Mouse (Mus musculus): ENCODE measurements around the gene Zfp704.
"Not testable (repeated sequence)": the region's sequence is repeated elsewhere in the genome, so short reads cannot be mapped to it uniquely, and the experiment has no call there.

The Zfp704 gene

DNA sequence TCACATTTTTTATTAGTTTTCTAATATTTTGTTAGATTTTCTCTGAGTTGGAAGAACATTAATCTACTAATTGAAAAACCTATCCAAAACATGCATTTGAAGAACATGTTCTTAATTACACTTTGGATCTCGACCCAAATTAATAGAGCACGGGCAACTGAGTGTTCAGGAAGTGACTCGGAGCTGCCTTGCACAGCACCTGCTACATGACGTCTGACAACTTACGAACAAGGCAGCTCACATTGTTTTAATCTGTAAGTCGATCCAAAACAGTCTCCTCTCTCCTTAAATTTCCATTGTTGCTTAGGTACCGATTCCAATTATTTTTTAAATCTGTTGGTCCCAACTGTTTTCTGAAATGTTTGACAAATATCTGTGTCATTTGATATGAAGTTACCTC is 15.4 kb downstream of the Zfp704 start:
- no peak for DNase-seq

DNA sequence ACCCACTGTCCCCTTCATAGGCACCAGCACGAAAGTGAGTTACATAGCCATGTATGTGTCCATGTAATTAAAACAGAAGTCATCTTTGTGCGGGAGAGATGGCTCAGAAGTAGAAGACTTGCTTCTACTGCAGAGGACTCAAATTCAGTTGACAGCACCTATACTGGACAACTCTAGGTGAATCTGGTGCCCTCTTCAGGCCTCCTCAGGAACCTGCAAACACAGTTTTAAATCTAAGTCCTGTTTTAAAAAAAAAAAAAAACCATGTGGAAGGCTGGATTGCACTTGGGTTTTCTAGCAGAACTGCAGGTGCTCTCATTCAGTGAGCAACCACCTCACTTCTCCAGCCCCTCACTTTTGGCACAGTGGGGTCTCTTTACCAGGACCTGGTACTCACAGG is 16.1 kb downstream of the Zfp704 start:
- DNase-seq = peak; percentile 59

DNA sequence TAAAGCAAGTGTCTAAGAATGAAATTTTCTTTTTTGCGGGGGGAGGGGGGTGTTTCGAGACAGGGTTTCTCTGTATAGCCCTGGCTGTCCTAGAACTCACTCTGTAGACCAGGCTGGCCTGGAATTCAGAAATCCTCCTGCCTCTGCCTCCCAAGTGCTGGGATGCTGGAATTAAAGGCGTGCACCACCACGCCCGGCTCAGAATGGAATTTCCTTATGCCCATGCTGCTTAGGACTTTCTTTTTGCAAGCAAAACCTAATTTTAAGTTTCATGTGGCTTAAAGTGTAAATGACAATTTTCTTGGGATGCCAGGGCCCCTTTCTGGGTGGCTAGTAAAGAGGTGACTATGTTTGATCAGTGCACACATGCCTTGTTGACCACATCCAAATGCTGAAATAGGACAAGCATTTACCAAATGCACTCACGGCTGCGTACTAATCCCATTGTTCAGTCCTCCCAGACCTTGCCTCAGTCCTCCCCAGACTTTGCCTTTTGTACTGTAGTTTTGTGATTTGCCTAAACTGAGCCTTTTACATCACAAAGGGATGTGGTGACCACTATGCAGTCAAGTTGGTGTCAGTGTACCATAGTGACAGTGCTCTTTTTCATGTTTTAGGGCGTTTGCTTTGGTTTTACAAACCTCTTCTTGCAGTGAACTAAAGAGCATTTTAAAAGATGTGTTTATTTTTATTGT is 18.3 kb downstream of the Zfp704 start:
- no peak for DNase-seq

DNA sequence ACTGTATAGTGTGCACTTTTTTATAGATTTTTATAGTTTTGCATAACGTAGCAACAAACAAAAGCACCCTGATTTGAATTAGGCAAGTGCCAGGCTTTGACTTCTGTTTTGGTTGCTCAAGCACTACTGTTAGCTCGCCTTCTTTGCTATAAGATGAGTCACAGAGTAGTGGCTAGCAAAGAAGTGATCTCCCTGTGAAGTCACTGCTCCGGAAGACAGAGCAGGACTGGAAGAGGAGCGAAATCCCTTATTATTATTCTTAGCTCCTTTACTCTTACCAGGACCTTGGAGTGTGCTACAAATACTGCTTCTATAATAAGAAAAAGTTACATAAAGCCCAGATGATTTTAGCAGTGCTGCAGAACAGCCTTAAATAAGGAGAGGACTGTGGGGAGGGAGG is 21.2 kb downstream of the Zfp704 start:
- DNase-seq = no peak

DNA sequence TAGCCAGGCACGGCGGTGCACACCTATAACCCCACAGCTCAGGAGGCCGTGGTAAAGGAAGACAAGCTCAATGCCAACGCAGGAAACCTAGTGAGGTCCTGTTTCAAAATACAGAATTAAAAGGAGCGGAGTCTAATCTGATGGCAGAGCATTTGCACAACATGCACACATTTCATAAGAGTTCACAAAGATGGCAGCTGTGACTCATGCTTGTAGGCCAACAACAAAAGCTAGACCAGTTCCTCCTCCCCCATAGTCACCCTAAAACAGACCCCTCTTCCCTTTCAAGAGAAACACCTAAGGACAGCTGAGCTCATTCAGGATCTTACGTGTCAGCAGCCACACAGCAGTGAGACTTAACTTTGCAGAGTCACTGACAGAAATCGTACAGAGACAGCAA is 22.6 kb downstream of the Zfp704 start:
- DNase-seq = no peak

DNA sequence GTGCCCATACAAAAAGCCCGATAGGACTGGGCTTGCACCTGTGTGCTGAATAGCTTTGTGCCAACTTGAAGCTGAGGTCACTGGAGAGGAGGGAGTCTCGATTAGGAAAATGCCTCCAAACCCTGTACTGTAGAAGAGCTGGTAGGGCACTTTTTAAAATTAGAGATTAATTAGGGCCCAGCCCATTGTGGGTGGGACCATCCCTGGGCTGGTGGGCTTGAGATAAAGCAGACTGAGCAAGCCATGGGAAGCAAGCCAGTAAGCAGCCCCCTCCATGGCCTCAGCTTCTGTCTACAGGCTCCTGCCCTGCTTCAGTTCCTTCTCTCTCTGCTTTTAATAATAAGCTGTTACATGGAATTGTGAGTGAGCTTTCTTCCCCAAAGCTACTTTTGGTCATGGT is 26.4 kb downstream of the Zfp704 start:
- DNase-seq = no peak

DNA sequence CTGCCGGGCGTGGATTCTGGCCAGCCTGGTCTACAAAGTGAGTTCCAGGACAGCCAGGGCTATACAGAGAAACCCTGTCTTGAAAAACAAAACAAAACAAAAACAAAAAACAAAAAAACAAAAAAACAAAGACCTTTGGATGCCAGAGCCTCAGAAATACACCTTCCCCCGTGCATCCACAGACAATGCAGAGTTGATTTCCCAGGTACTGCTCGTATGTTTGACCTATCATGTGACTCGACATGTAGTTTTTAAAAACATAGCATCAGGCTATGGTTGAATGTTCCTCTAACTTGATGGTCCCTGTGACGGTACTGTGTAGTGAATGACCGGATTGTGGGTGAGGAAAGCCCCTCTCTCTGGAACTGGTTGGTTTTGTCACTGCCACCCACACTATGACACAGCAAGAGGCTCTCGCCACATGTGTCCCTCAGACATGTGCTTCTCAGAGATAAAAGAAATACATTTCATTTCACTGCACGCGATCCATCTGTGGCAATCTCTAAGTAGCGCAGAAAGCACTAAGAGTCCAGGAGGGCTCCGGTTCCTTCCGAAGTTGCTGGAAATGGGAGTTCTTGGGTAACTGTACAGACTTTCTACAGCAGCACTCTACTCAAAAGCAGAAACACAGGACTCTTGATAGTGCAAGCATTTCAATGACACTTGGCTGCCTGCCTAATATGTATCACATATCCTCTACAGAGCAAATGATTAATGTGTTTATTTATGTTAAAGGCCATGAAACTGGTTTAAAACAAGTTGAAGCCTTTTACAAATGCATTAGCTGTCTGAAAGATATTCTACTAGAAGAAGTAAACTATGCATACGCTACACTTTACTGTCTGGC is 28.7 kb downstream of the Zfp704 start:
- no peak for DNase-seq

DNA sequence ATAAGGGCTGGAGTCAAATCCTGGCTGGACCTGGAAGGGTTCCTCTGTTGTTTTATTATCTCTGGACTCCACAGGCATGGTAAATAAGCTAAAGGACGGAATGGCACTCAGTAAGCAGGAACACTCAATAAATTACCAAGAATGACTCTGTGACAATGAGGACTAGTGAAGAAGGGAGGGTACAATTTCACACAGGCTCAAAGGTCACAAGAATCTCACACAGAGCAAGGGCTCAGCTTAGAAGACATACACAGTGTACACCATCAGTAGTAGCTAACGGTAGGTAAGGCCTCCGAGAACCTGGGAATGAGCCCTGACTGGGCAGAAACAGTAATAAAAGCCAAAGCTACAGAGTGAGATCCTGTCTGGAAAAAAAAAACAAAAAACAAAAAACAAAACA is 29.8 kb downstream of the Zfp704 start:
- no peak for DNase-seq

DNA sequence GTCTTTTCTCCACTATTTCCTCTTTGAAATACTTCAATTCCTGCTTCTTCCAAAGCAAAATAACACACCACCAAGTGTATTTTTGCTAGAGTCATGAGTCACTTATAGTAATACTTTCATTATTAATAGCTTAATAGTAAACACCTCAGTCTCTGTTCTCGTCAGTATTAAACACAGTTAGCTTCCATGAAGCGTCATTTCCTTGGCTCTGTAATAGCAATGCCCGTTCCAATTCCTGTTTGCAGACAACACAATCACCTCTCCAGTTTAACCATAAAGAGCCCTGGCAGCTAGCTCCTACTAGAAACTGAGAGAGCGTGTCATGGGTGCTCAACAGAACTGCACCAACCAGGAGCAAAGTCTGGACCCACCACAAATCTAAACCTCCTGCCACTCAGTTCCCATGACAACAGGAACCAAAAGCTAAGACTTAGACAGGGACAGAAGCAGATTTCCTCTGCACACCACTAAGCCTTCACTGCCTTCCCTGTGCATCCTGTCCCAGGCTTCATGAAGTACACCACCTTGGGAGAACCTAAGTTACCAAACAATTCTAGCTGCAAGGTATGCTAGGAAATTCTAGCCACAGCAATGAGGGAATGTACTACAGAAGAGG is 30.7 kb downstream of the Zfp704 start:
- DNase-seq = no peak

DNA sequence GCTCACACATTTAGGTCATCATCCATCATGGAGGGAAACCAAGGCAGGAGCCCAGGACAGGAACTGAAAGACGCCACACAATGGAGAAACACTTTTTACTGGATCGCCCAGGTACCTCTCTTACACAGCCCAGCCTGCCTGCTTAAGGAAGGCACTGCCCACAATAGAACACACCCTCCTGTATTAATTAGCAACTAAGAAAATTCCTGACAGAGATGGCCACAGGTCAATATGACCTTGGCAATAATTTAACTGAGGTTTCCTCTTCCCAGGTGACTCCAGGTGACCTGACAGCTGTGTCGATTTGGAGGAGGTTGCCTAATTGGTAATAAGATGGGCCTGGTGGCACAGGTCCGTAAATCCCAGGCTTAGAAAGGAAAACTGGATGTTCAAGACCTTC is 33.0 kb downstream of the Zfp704 start:
- no peak for DNase-seq

DNA sequence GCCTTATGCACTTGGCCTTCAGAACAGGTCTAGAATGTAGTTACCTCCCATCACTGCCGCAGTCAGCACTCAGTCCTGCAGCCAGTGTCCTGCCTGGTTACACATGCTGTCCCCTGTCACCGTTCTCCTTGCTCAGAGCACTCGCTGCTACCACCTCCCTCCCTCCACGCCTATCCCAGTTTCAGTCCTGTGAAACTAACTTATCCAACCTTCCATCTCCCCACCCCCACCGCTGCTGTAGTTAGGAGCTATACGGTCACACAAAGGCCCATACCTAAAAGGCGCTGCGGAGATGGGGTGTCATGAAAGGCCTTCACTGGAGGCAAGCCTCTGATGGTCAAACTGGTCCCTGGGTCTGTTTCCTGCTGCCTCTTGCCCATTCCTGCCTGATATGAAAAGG is 35.6 kb downstream of the Zfp704 start:
- no peak for DNase-seq

DNA sequence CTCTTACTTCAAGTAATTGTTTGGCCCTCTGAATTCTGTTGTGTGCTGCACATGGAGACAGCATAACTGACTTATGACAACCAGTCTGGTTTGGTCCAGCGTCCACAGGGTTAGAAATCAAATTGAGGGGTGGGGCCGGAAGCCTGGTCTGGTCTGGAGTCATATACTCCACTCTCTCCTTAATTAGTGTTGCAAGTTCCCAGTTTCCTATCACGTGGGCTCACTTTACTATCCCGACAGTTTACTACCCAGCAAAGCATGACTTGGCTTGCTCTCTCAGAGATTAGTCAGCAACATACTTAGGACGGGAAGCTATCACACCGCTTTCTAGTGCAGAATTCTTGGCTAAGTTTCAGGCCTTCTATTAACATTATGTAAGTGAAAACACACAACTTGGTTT is 36.3 kb downstream of the Zfp704 start:
- peak; percentile 69 for DNase-seq

DNA sequence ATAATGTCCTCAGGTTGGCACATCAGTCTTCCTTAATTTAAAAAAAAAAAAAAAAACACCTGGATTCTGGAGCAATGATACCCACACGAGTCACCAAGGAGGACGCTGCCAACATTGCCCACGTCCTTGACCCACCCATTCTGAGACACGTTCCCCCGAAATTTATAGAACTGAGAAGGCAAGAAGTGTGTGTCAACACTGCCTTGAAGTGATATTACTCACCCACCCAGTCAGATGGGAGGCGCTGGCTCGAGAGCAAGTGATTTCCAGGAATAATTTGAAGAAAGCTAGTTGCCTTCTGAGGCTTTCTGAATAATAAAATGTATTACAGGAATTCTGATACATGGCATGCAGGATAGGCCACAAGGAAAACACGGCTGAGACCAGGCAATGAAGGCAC is 37.6 kb downstream of the Zfp704 start:
- DNase-seq = no peak

DNA sequence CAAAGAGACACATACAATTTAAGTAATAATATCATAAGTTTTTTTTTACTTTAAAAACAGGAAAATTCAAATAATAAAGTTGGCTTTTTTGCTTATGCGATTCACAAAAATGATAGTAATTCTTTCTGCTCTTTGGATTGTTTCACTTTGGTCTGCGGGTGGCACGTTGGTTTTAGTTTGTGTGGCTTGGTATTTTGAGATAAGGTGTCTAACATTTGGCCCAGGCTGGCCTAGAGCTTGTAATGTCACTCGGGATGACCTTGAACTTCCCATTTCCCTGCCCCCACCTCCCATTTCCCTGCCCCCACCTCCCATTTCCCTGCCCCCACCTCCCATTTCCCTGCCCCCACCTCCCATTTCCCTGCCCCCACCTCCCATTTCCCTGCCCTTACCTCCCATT is 39.1 kb downstream of the Zfp704 start:
- DNase-seq = no peak

DNA sequence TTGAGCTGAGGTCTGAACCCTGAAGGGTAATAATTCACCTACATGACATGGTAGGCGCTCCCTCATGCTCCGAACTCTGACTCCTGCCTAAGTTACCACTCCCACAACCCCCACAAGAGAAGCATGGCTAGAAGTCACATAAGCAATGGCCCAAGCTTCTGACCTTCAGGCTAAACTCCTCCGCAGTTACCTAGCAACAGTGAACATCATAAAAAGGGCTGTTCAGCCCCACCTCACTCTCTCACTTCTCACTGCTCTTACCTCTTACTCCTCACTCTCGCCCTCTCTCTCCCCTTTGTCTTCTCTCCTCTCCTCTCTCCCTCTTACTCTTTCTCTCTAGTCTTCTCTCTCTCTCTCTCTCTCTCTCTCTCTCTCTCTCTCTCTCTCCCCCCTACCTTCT is 40.2 kb downstream of the Zfp704 start:
- not testable (repeated sequence) for DNase-seq

DNA sequence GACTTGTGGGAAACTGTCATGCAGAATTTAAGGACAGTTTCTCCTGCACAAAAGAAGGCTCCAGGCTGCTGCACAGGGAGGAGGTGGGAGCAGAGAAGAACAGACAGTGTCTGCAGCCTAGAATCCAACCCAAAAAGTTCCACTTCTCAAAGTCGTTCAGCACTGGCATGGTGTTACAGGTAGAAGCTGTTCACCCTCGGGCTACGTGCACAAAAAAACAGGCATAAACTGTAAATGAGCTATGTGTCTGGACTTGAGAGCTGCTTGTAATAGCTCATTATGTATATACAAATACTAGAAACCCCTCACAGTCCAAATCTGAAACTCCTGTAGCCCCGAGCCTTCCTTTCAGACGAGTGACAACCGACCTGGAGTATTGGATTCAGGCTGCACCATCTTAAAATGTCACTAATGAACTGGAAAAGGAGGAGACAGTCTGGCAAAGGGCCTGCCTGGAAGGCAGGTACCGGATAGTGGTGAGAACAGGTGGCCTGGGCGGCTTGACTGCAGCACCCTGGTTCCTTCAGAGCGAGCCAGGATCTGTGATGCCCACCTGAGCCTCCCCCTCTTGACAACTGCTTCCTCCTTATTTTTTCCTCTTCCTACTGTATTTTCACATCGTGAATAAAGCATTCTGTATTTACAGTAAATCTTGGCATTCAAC is 41.2 kb downstream of the Zfp704 start:
- no peak for DNase-seq

DNA sequence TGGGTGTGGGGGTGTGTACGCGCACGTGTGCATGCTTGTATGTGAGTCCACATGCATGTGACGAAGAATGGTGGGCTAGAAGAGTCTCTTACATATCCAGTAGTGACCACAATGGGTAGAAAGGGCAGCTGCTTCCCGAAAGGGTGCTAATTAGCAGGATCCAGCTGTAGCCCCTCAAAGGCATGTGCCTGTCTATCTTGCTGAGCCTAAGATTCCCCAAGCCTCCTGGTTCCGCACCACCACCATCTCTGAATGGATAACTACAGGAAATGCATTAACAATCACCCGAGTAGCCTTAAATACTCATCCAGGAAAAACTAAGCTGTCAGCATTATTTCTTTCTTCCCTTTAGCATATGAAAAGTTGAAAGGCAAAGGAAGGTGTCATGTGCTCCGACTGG is 41.9 kb downstream of the Zfp704 start:
- DNase-seq = no peak

DNA sequence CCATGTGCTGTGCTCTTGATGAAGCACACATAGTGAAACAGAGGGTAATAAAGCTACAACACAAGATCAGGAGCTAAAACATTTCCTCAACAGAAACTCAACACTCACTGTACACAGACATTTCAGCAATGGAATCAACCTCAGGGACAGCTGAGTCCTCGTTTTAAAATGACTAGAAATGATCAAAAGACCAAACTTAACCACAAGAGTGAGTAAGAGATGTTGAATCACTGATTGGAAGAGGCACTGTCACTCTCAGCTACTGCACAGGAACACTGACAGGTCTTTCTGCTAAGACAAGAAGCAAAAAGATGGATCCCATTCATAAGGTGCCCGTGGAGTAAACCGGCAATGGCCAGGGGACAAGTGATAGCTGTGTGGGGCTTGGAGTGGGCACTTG is 43.1 kb downstream of the Zfp704 start:
- no peak for DNase-seq

DNA sequence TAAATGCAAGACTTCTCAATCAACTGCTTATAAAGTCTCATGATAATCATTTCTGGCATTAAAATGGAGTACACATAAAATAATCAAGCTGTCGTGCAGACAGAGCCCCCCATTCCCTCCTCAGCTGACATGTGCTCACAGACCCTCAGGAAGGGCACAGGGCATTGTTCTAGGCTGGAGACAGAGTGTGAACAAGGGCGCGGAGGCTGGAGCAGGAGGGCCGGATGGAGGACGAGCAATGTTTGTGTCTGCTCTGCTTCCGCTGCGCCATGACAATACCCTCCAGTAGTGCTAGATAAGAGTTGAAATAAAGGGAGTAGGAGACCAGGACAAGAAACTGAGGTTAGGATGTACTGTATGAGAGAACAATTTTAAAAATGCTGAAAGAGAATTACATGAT is 46.3 kb downstream of the Zfp704 start:
- no peak for DNase-seq

DNA sequence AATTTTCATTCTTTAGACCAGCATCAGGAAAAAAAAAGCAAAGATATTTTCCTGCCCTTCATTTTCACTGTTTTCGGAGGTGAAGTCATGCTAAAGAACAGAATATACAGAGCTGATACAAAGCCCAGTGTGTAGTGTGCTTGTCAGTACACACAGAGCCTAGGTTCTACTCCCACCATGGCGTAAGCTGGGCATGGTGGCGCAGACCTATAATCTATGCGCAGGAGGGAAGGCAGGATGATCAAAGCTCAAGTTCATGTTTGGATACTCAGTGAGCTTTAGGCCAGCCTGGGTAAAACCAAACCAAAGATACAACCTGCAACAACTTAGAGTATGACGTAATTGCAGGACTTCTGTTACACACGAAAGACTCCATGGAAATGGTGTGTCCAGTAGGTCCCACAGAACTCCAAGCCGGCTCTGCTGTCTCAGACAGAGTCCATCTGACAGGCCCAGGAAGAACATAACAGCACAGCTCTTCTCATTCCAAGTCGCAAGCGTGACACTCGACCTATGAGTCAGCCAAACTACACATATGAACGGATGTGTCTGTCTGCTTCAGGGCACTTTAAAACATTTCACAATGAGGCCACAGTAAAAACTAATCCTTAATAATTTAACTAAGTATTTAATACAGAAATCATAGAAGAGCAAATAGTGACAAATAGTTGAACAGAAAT is 47.1 kb downstream of the Zfp704 start:
- peak; percentile 44 for DNase-seq

DNA sequence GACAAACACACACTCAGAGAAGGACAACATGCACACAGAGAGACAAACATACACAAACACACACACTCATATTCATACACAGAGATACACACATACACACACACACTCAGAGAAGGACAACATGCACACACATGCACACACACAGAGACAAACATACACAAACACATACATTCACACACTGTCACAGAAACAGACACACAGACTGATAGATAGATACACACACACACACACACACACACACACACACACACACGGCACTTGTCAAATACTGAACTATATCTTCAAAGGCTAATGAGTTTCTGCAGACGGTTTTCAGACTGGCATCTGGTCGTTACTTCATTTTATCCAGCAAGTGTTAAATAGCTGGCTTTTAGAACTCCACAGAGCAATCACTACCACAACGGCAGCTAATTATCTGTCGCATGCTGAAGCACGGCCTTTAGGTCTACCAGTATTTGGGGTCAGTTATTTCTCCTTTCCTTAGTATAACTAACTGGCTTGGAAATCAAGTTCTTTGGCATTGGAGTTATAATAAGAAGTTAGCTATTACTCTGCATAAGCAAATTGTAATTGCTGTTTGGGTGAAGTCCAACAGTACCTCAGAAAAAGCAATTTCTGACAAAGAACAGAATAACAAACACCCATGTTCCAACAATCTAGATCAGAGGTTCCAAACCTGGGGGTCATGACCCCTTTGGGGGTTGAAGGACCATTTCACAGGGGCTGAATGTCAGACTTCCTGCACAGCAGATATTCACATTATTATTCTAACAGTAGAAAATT is 51.9 kb downstream of the Zfp704 start:
- no peak for DNase-seq

DNA sequence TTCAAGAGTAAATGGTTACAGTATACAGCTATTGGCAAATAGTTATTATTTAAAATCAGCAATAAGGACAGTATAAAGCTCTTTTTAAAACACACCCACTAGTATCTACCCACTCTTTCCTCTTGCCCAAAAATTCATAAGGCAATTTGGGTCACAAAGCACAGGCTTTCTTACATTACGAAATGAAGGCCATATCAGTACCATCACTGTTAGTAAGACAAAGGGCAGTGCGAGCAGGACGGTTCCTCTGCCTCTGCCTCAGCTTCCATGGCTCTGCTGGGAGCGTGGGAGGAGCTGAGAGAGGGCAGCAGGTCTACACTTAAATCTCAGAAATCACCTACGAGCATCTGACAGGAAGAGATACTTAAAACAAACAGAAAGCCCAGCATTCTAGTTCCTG is 53.7 kb downstream of the Zfp704 start:
- DNase-seq = no peak
